Comparison of ENCODE assay signal across 8 mouse cellular contexts in the genomic region with DNA sequence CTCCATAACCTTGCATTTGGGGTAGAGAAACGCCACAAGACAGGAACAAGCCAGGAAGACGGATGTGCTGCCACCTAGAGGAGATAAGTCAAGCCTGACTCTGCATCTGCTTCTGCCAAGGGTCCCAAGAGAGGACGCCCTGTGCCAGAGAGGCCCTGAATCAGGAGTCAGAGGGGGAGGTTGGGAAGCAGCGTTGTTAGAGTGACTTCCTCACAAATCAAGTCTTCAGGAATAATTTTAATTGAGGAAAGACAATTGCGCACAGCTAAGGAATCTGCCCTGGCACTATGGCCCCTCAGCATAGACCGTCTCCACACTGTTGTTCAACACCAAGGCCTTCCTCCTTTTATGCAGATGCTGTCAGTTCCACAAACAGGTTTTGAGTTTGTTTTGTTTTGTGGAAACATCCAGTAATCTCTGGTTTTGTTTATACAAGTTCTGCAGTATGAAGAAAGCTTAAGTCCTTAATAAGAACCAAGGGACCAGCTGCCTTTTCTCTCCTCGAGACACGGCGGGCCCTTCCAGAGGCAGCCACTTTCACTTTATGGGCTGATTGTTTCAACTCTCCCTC.
DNase-seq lines count a peak whose midpoint lies in the region; ATAC-seq and TF ChIP-seq lines count a peak whose summit lies in the region.
"Had no signal": no experiment of that assay in that cellular context is flagged by ENCODE, and none has a peak within 500 bp of the region (broad histone marks: within the 10 kb centered on the region; RNA-seq: fewer than 3 reads in every experiment).

No protein-coding gene starts in this region.

- 48% methylated on average over 9 of the region's 9 CpGs for WGBS in small intestine, adult 2 months

- no peaks in the 10 kb centered on the region for H3K27me3 ChIP-seq in small intestine, adult 2 months (ENCODE audit: control insufficient read depth, insufficient read depth, low read length)
- H3K27me3 ChIP-seq: heart, embryonic 13.5 days had no signal

- DNase-seq in B cell, adult 2 months: peak; percentile 2 to 8
- DNase-seq in ES-CJ7 (ENCODE audit: low read depth, low spot score): peak; percentile 76
- peak; percentile 67 to 72 for DNase-seq in cerebellum, postnatal 14 days
- DNase-seq in kidney, postnatal 10 days: peak; percentile 76
- peak; percentile 63 for DNase-seq in lung, postnatal 14 days

- H3K4me1 ChIP-seq in small intestine, adult 2 months (ENCODE audit: control insufficient read depth, insufficient read depth, insufficient read length, low read length): no peaks in the 10 kb centered on the region
- H3K4me1 ChIP-seq: heart, embryonic 13.5 days had no signal

- ATAC-seq in granulocyte monocyte progenitor cell, adult 5-6 weeks (replicated peaks; ENCODE audit: poor library complexity, severe bottlenecking): peak; percentile 79

- no peaks in the 10 kb centered on the region for H3K36me3 ChIP-seq in small intestine, adult 2 months (ENCODE audit: control insufficient read depth, insufficient read depth, low read length)
- H3K36me3 ChIP-seq: heart, embryonic 13.5 days had no signal

- peak; percentile 40; the same call in 1 of the 2 replicates for TF ChIP-seq CTCF in small intestine, adult 2 months (IDR thresholded peaks at IDR 0.05; ENCODE audit: extremely low read depth, insufficient read length, insufficient replicate concordance, low read depth, low read length)

- no peak for TF ChIP-seq POLR2A in small intestine, adult 2 months (IDR thresholded peaks at IDR 0.05; ENCODE audit: low read depth, low read length)

- no peak overlapping the region for H3K27ac ChIP-seq in small intestine, adult 2 months (ENCODE audit: insufficient read depth, low read depth, low read length)
- H3K27ac ChIP-seq: heart, embryonic 13.5 days had no signal

- H3K4me3 ChIP-seq in small intestine, adult 2 months (ENCODE audit: low read depth, low read length): no peak overlapping the region
- H3K4me3 ChIP-seq: heart, embryonic 13.5 days had no signal

Comparison
In these comparisons a context has a peak if more than half of its experiments do, and no peak if none do; other contexts are left out.
1. DNase-seq: peak in every context shown above with its lines; median percentile 76 in ES-CJ7; 76 in kidney, postnatal 10 days; 70 in cerebellum, postnatal 14 days; 63 in lung, postnatal 14 days; 5 in B cell, adult 2 months.